Mouse (Mus musculus): ENCODE data around the gene Lamb3.

DNA sequence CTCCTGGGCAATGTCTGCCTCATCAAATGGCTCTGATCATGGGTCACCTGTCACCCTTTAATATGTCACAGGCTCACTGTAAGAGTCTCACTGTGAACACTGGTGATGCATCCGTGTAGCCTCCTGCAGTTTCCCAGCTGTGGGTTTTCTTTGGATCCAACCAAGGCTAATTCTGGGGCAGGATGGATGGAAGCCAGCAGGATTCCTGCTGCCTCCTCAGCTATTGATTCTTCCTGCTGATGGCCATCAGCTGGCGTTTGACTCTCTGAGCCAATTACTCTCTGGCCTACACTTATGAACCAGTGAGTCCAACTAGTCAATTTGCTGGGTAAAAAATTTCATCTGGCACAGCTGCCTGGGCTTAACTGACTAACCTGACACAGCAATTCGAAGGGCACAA lies 151.7 kb downstream of the Lamb3 start:
- no peak for TF ChIP-seq CTCF (IDR thresholded peaks at IDR 0.05; ENCODE audit: insufficient read depth, low read length)
- no peak for TF ChIP-seq POLR2A (IDR thresholded peaks at IDR 0.05; ENCODE audit: borderline replicate concordance, extremely low read depth, low read depth, low read length)

All from lung, adult 2 months (tissue).